Mouse (Mus musculus) stomach, embryonic 14.5 days (tissue): ENCODE measurements around the gene N6amt1. TPM values are rescaled to one million over a fixed set of nuclear protein-coding genes. Genes with fewer than 3 reads are reported as not detected.

Source experiments
- ATAC-seq: fragments of 200-750 bp; cut with Nextera tagmentation; 2 replicates; pipeline ENCODE4 v1.8.0; 2017; ENCODE audit warnings: low read depth, moderate TSS enrichment; ENCODE audit not compliant: insufficient number of reproducible peaks, insufficient read depth, low FRiP score
- H3K27ac ChIP-seq: fragments of 300-500 bp; sonication (generic); 2 replicates; pipeline ENCODE4 v1.5.1; 2014; ENCODE audit warnings: mild to moderate bottlenecking, low read length, moderate library complexity, mixed read lengths
- H3K27me3 ChIP-seq: fragments of 300-500 bp; sonication (generic); 2 replicates; pipeline ENCODE4 v1.6.1; 2014; ENCODE audit warnings: low read length, control low read depth, mixed read lengths; ENCODE audit not compliant: control insufficient read depth, insufficient read depth
- H3K36me3 ChIP-seq: fragments of 300-500 bp; sonication (generic); 2 replicates; pipeline ENCODE4 v1.6.1; 2014; ENCODE audit warnings: mild to moderate bottlenecking, control low read depth, low read length, moderate library complexity, mixed read lengths; ENCODE audit not compliant: control insufficient read depth, insufficient read depth
- H3K4me1 ChIP-seq: fragments of 300-500 bp; sonication (generic); 2 replicates; pipeline ENCODE4 v1.6.1; 2014; ENCODE audit warnings: low read length, control low read depth, mixed read lengths; ENCODE audit not compliant: control insufficient read depth, insufficient read depth
- H3K4me2 ChIP-seq: fragments of 300-500 bp; sonication (generic); replicated peaks from 2 replicates; pipeline ENCODE4 v1.6.1; 2014; ENCODE audit warnings: low read depth, low read length, control low read depth
- H3K4me3 ChIP-seq: fragments of 300-500 bp; sonication (generic); 2 replicates; pipeline ENCODE4 v1.5.1; 2014; ENCODE audit warnings: low read depth, low read length, control low read depth
- H3K9ac ChIP-seq: fragments of 300-500 bp; sonication (generic); replicated peaks from 2 replicates; pipeline ENCODE4 v1.6.1; 2014; ENCODE audit warnings: low read depth, mild to moderate bottlenecking, control low read depth, low read length, moderate library complexity, mixed read lengths
- H3K9me3 ChIP-seq: fragments of 300-500 bp; sonication (generic); 2 replicates; pipeline ENCODE4 v1.6.1; 2016; ENCODE audit warnings: low read depth, low read length, control low read depth; ENCODE audit not compliant: control insufficient read depth
- WGBS: fragments of 180-500 bp; shearing (Covaris S2); extraction: QIAGEN DNeasy Blood & Tissue Kit; methylation state at CpG from one replicate; pipeline ENCODE4 v1.1.7; 2014; 5-methylcytosine and 5-hydroxymethylcytosine counted together
- polyA plus RNA-seq: library from polyadenylated mRNA; unstranded; fragments of >200 nt; fragmentation: Nextera tagmentation; extraction: Ambion mirVana; gene quantifications from 2 replicates; pipeline ENCODE4 v1.2.1, GENCODE M21; 2014

N6amt1 gene
- polyA plus RNA-seq, 1 experiment from 2014 or later, result 29.6 TPM

GRCm38 (mm10) chr16:87360096-87360495 is 6.1 kb downstream of the N6amt1 start:
- no peak overlapping the region for H3K9ac ChIP-seq
- peaks cover 27% of the 10 kb centered on the region; the same call in 1 of the 2 replicates for H3K36me3 ChIP-seq
- no peaks in the 10 kb centered on the region for H3K9me3 ChIP-seq
- ATAC-seq, result no peak
- no peak overlapping the region for H3K4me3 ChIP-seq
- no peak overlapping the region for H3K4me2 ChIP-seq
- 92% methylated on average over 6 of the region's 6 CpGs for WGBS
- H3K4me1 ChIP-seq, result no peaks in the 10 kb centered on the region
- H3K27ac ChIP-seq, result no peak overlapping the region
- no peaks in the 10 kb centered on the region for H3K27me3 ChIP-seq

- no peak overlapping the region for H3K27ac ChIP-seq
- H3K9me3 ChIP-seq, result no peaks in the 10 kb centered on the region
Observed at GRCm38 (mm10) chr16:87364231-87364630, 10.2 kb downstream of the N6amt1 start.

GRCm38 (mm10) chr16:87366035-87366434 is 12.1 kb downstream of the N6amt1 start:
- Histone ChIP-seq H3K36me3 (peaks cover 19% of the 10 kb centered on the region), H3K27me3 (no peaks in the 10 kb centered on the region), H3K4me2 (no peak overlapping the region), H3K4me3 (no peak overlapping the region), H3K4me1 (no peaks in the 10 kb centered on the region), H3K9me3 (no peaks in the 10 kb centered on the region), H3K9ac (no peak overlapping the region), H3K27ac (no peak overlapping the region)
- no peak for ATAC-seq
- 70% methylated on average over 10 of the region's 10 CpGs for WGBS

More at GRCm38 (mm10) chr16:87364231-87364630, 10.2 kb downstream of the N6amt1 start:
- H3K36me3 ChIP-seq, result peaks cover 19% of the 10 kb centered on the region
- no peaks in the 10 kb centered on the region for H3K4me1 ChIP-seq
- no peak overlapping the region for H3K4me2 ChIP-seq
- no peak overlapping the region for H3K9ac ChIP-seq
- no peaks in the 10 kb centered on the region for H3K27me3 ChIP-seq
- H3K4me3 ChIP-seq, result no peak overlapping the region
- ATAC-seq, result no peak
- 66% methylated on average over 4 of the region's 4 CpGs for WGBS

- no peaks in the 10 kb centered on the region for H3K4me1 ChIP-seq
- ATAC-seq, result no peak
- no peak overlapping the region for H3K4me3 ChIP-seq
- H3K9ac ChIP-seq, result no peak overlapping the region
- H3K4me2 ChIP-seq, result no peak overlapping the region
- H3K9me3 ChIP-seq, result no peaks in the 10 kb centered on the region
- H3K36me3 ChIP-seq, result peaks cover 19% of the 10 kb centered on the region
- no peaks in the 10 kb centered on the region for H3K27me3 ChIP-seq
- no peak overlapping the region for H3K27ac ChIP-seq
- 97% methylated on average over 6 of the region's 6 CpGs for WGBS
Observed at GRCm38 (mm10) chr16:87366445-87366844, 12.5 kb downstream of the N6amt1 start.

GRCm38 (mm10) chr16:87382996-87383395 is 29.0 kb downstream of the N6amt1 start:
- 93% methylated on average over 2 of the region's 2 CpGs for WGBS
- no peak overlapping the region for H3K4me2 ChIP-seq
- no peak overlapping the region for H3K4me3 ChIP-seq
- H3K27me3 ChIP-seq, result no peaks in the 10 kb centered on the region
- H3K27ac ChIP-seq, result no peak overlapping the region
- H3K36me3 ChIP-seq, result peaks cover 34% of the 10 kb centered on the region
- no peak for ATAC-seq
- no peaks in the 10 kb centered on the region for H3K9me3 ChIP-seq
- H3K4me1 ChIP-seq, result no peaks in the 10 kb centered on the region
- no peak overlapping the region for H3K9ac ChIP-seq

GRCm38 (mm10) chr16:87384366-87384765 is 30.4 kb downstream of the N6amt1 start:
- no peak overlapping the region for H3K4me2 ChIP-seq
- H3K4me3 ChIP-seq, result no peak overlapping the region
- peaks cover 39% of the 10 kb centered on the region for H3K36me3 ChIP-seq
- H3K9ac ChIP-seq, result no peak overlapping the region
- no peaks in the 10 kb centered on the region for H3K4me1 ChIP-seq
- no peak for ATAC-seq
- no peak overlapping the region for H3K27ac ChIP-seq
- 81% methylated on average over 2 of the region's 2 CpGs for WGBS
- no peaks in the 10 kb centered on the region for H3K27me3 ChIP-seq
- H3K9me3 ChIP-seq, result no peaks in the 10 kb centered on the region

GRCm38 (mm10) chr16:87387444-87387977 is 33.5 kb downstream of the N6amt1 start:
- H3K36me3 ChIP-seq, result peaks cover 21% of the 10 kb centered on the region
- 93% methylated on average over 3 of the region's 3 CpGs for WGBS
- no peak for ATAC-seq
- H3K9ac ChIP-seq, result no peak overlapping the region
- no peaks in the 10 kb centered on the region for H3K4me1 ChIP-seq
- H3K4me3 ChIP-seq, result no peak overlapping the region
- no peak overlapping the region for H3K27ac ChIP-seq
- no peaks in the 10 kb centered on the region for H3K27me3 ChIP-seq
- H3K4me2 ChIP-seq, result no peak overlapping the region
- no peaks in the 10 kb centered on the region for H3K9me3 ChIP-seq

- WGBS, result 50% methylated on average over 16 of the region's 16 CpGs
- no peak for ATAC-seq
- H3K4me3 ChIP-seq, result no peak overlapping the region
- H3K27ac ChIP-seq, result no peak overlapping the region
- H3K27me3 ChIP-seq, result no peaks in the 10 kb centered on the region
- H3K9ac ChIP-seq, result no peak overlapping the region
- no peaks in the 10 kb centered on the region for H3K9me3 ChIP-seq
- H3K4me2 ChIP-seq, result no peak overlapping the region
- peaks cover 53% of the 10 kb centered on the region for H3K36me3 ChIP-seq
- no peaks in the 10 kb centered on the region for H3K4me1 ChIP-seq
Observed at GRCm38 (mm10) chr16:87393813-87394548, 40.0 kb downstream of the N6amt1 start.
